Mouse (Mus musculus) ES-E14 (cell line): ENCODE results near the gene Ocm. TPM values are rescaled to one million over a fixed set of nuclear protein-coding genes. Genes with fewer than 3 reads are reported as not detected.

Source experiments
- DNase-seq: peaks from one replicate; pipeline ENCODE4 v3.0.0-alpha.2; 2013; ENCODE audit warnings: low read depth, low spot score
- H3K27ac ChIP-seq: 2 replicates; pipeline ENCODE4 v1.5.1; 2012; ENCODE audit warnings: low read depth, mild to moderate bottlenecking, low read length, moderate library complexity, mixed read lengths; ENCODE audit not compliant: poor library complexity, insufficient read depth, severe bottlenecking
- H3K36me3 ChIP-seq: 2 replicates; pipeline ENCODE4 v1.6.1; 2012; ENCODE audit warnings: mild to moderate bottlenecking, low read length, moderate library complexity, mixed read lengths; ENCODE audit not compliant: control insufficient read depth, poor library complexity, insufficient read depth, severe bottlenecking
- H3K4me1 ChIP-seq, 2 experiments: fragments of 150-350 bp in 1 of 2; sonication (generic) in 1 of 2; 2 replicates each; pipeline ENCODE4 v1.6.1; 2012; ENCODE audit warnings: low read length in 2 of 2, mild to moderate bottlenecking in 1 of 2, mixed read lengths in 1 of 2; ENCODE audit not compliant: control insufficient read depth in 2 of 2, insufficient read depth in 2 of 2, poor library complexity in 1 of 2
- H3K4me3 ChIP-seq, 2 experiments: fragments of 150-350 bp in 1 of 2; sonication (generic) in 1 of 2; 2 replicates each; pipeline ENCODE4 v1.5.1; 2012; ENCODE audit warnings: low read length in 2 of 2, low read depth in 1 of 2, mild to moderate bottlenecking in 1 of 2, mixed read lengths in 1 of 2; ENCODE audit not compliant: insufficient read depth in 1 of 2, poor library complexity in 1 of 2, severe bottlenecking in 1 of 2
- H3K9ac ChIP-seq: 2 replicates; pipeline ENCODE4 v1.6.1; 2012; ENCODE audit warnings: low read depth, mild to moderate bottlenecking, low read length, mixed read lengths; ENCODE audit not compliant: poor library complexity, insufficient read depth, severe bottlenecking
- H3K9me3 ChIP-seq: fragments of 150-350 bp; sonication (generic); 2 replicates; pipeline ENCODE4 v1.6.1; 2012; ENCODE audit warnings: low read depth, mild to moderate bottlenecking, low read length; ENCODE audit not compliant: control insufficient read depth, insufficient read depth
- CHD2 ChIP-seq: IDR thresholded peaks from 2 replicates; pipeline ENCODE4 v1.6.1; 2014; ENCODE audit warnings: mild to moderate bottlenecking, low read depth, low read length, inconsistent platforms
- HCFC1 ChIP-seq: IDR thresholded peaks from 2 replicates; pipeline ENCODE4 v1.6.1; 2012; ENCODE audit warnings: low read length, inconsistent platforms, borderline replicate concordance; ENCODE audit not compliant: insufficient read depth
- MAFK ChIP-seq: IDR thresholded peaks from 2 replicates; pipeline ENCODE4 v1.6.1; 2014; ENCODE audit warnings: mild to moderate bottlenecking, low read depth, low read length, inconsistent platforms; ENCODE audit not compliant: insufficient read depth
- ZC3H11A ChIP-seq: IDR thresholded peaks from 2 replicates; pipeline ENCODE4 v1.6.1; 2012; ENCODE audit warnings: low read depth, mild to moderate bottlenecking, inconsistent platforms, low read length, borderline replicate concordance
- ZNF384 ChIP-seq: IDR thresholded peaks from 2 replicates; pipeline ENCODE4 v1.6.1; 2012; ENCODE audit warnings: low read depth, low read length, inconsistent platforms
- in situ Hi-C, 2 experiments: fragments of 600-800 bp; cut with MboI; formaldehyde crosslinking; loops; one replicate each; pipeline ENCODE4 v1.15.1; 2025; ENCODE audit warnings: low sequenced_read_pairs in 2 of 2, inconsistent platforms in 1 of 2; ENCODE audit not compliant: unreplicated experiment in 2 of 2
- total RNA-seq: library from RNA; depleted of rRNA; stranded (reverse); fragments of 300-350 nt; gene quantifications from 2 replicates; pipeline ENCODE4 v1.2.3, GENCODE M21; 2012

Gene Ocm
- total RNA-seq, 1 experiment = not detected

DNA sequence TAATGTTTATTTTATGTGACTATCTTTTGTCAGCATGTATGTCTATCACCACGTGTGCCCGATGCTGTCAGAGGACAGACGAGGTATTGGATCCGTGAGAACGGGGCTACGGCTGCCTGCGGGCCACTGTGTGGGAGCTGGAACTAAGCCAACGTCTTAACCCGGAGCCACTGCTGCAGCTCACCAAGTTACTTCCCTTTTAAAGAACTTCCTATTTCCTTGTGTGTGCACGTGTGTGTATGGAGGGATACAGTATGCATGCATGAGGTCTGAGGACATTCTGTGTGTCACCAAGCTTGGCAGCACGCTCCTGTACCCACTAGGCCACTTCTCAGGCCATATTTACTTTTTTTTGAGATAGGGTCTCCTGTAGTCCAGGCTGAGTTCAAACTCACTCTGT is 36.4 kb downstream of the Ocm start:
- no peak for DNase-seq

DNA sequence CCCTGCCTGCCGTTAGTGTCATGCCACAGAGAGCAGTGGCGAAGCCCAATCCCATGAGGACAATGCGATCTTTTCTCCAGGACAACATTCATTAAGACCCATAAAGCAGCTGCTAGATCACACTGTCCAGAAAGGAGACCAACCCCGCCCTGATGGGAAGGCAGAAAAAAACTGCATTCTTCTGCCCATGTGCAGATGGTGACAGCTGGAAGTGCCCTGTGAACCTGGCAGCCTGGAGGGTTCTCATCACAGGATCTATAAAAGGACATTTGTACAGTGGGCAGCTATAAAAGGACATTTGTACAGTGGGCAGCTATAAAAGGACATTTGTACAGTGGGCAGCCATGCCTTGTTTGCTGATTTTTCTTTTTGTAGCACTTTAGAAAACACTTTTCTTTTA is 37.4 kb downstream of the Ocm start:
- no peaks in the 10 kb centered on the region for H3K4me1 ChIP-seq
- no peak overlapping the region for H3K27ac ChIP-seq
- no peaks in the 10 kb centered on the region for H3K9me3 ChIP-seq
- in situ Hi-C loops = no loop called here
- no peak for DNase-seq
- no peak overlapping the region for H3K4me3 ChIP-seq
- peaks cover 41% of the 10 kb centered on the region for H3K36me3 ChIP-seq
- no peak overlapping the region for H3K9ac ChIP-seq
- TF ChIP-seq CHD2 = no peak
- no peak for TF ChIP-seq HCFC1
- TF ChIP-seq MAFK = no peak
- TF ChIP-seq ZNF384 = no peak

More for the DNA sequence above, 36.4 kb downstream of the Ocm start:
- in situ Hi-C loops = no loop called here
- Histone ChIP-seq H3K27ac (no peak overlapping the region), H3K9ac (no peak overlapping the region), H3K4me1 (no peaks in the 10 kb centered on the region), H3K36me3 (peaks cover 41% of the 10 kb centered on the region), H3K4me3 (no peak overlapping the region), H3K9me3 (no peaks in the 10 kb centered on the region)
- TF ChIP-seq HCFC1 (no peak), MAFK (no peak), CHD2 (no peak), ZNF384 (no peak), ZC3H11A (no peak)

DNA sequence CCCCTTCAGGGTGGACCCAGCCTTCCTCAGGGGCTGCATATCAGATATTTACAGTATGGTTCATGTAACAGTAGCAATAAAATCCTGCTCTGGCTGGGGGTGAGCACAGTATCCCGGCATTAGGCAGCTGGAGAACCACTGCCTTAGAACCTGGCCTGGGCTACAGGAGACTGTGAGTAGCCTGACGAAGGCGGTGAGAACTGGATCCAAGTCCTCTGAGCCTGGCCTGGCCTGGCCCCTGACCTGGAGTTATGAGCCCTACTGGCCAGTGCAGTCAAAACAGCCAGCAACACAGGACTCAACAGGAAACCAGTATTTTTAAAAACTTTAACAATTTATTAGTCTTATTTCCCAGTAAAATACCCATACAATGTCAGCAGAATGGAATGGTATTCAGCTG is 38.9 kb downstream of the Ocm start:
- no peak overlapping the region for H3K9ac ChIP-seq
- no peaks in the 10 kb centered on the region for H3K9me3 ChIP-seq
- no peak overlapping the region for H3K4me3 ChIP-seq
- H3K27ac ChIP-seq = no peak overlapping the region
- no peaks in the 10 kb centered on the region for H3K4me1 ChIP-seq
- no peak for DNase-seq
- in situ Hi-C loops = no loop called here
- no peak for TF ChIP-seq ZNF384
- no peak for TF ChIP-seq HCFC1
- no peak for TF ChIP-seq MAFK
- H3K36me3 ChIP-seq = peaks cover 34% of the 10 kb centered on the region

DNA sequence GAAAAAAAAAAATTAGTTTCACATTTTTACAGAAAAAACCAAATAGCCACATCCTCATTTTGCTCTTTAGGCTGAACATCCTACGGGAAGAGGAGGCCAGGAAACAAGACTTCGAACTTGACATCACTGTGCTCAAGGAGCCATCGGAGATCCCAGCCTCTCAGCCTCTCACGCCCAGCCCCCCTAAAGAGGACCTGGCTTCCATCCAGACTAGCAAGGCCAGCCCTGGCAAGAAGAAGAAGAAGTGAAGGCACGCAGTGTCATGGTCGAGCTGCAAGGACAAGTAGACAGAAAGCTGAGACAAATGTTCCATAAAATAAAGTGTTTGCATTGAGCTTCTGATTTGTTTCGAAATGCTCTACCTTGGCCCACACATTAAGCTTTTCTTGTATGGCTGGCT is 41.1 kb downstream of the Ocm start:
- TF ChIP-seq HCFC1 (no peak), ZNF384 (no peak), ZC3H11A (no peak), CHD2 (no peak), MAFK (no peak)
- no peak overlapping the region for H3K27ac ChIP-seq
- H3K4me1 ChIP-seq = peaks cover 0 to 4% of the 10 kb centered on the region in 2 experiments; a peak in 1 of 4 replicates
- peaks cover 22% of the 10 kb centered on the region for H3K36me3 ChIP-seq
- no peak for DNase-seq
- in situ Hi-C loops = no loop called here
- H3K9ac ChIP-seq = no peak overlapping the region
- no peak overlapping the region for H3K4me3 ChIP-seq
- H3K9me3 ChIP-seq = no peaks in the 10 kb centered on the region

DNA sequence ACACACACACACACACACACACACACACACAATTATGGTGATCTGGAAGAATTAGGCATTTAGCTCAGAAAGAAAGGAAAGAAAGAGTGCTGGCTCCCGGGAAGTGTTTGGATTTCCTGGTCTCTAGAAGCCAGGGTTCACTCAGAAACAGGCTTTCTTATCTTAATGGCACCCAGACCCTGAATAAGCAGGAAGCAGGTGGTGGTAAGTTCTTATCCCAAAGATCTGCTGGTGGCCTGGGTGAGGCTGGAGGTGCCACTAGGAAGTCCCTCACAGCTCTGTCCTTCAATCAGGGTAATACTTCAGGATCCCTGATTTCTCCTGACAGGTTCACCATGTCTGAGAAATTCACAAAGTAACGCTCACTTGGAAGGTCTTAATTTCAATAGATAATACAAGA is 44.1 kb downstream of the Ocm start:
- no peak for DNase-seq
- Histone ChIP-seq H3K36me3 (peaks cover 9% of the 10 kb centered on the region; the same call in 1 of the 2 replicates), H3K4me3 (no peak overlapping the region), H3K9me3 (no peaks in the 10 kb centered on the region), H3K27ac (no peak overlapping the region), H3K4me1 (peaks cover 0 to 4% of the 10 kb centered on the region in 2 experiments; a peak in 1 of 4 replicates), H3K9ac (no peak overlapping the region)
- TF ChIP-seq ZC3H11A = no peak
- no peak for TF ChIP-seq CHD2
- TF ChIP-seq ZNF384 = no peak
- no peak for TF ChIP-seq MAFK
- TF ChIP-seq HCFC1 = no peak
- in situ Hi-C loops = no loop called here
